Mouse (Mus musculus): ENCODE results near the gene Kcnv2. TPM values are rescaled to one million over a fixed set of nuclear protein-coding genes. Genes with fewer than 3 reads are reported as not detected.

The Kcnv2 gene
- polyA plus RNA-seq, 1 experiment from 2014 or later = not detected

- Histone ChIP-seq H3K27me3 (no peaks in the 10 kb centered on the region), H3K27ac (replicated peaks) (no peak overlapping the region), H3K4me1 (replicated peaks) (peaks cover 10% of the 10 kb centered on the region; the same call in 1 of the 2 replicates), H3K9ac (no peak overlapping the region), H3K9me3 (replicated peaks) (no peaks in the 10 kb centered on the region), H3K4me3 (replicated peaks) (no peak overlapping the region), H3K36me3 (replicated peaks) (no peaks in the 10 kb centered on the region), H3K4me2 (no peak overlapping the region)
- 53% methylated on average over 6 of the region's 6 CpGs for WGBS (ENCODE audit: insufficient replicate concordance)
- no peak for ATAC-seq (ENCODE audit: insufficient read depth)
Observed at GRCm38 (mm10) chr19:27325558-27325957, 3.2 kb downstream of the Kcnv2 start.

- Histone ChIP-seq H3K27ac (replicated peaks) (no peak overlapping the region), H3K27me3 (no peaks in the 10 kb centered on the region), H3K36me3 (replicated peaks) (no peaks in the 10 kb centered on the region), H3K4me3 (replicated peaks) (no peak overlapping the region), H3K9me3 (replicated peaks) (no peaks in the 10 kb centered on the region), H3K4me1 (replicated peaks) (peaks cover 10% of the 10 kb centered on the region; the same call in 1 of the 2 replicates), H3K4me2 (no peak overlapping the region), H3K9ac (no peak overlapping the region)
- ATAC-seq (ENCODE audit: insufficient read depth) = peak; percentile 73
- 69% methylated on average over 6 of the region's 6 CpGs for WGBS (ENCODE audit: insufficient replicate concordance)
Observed at GRCm38 (mm10) chr19:27327569-27327968, 5.2 kb downstream of the Kcnv2 start.

GRCm38 (mm10) chr19:27328166-27328565, 5.8 kb downstream of the Kcnv2 start:
- H3K4me2 ChIP-seq = no peak overlapping the region
- no peaks in the 10 kb centered on the region for H3K36me3 ChIP-seq (replicated peaks)
- no peaks in the 10 kb centered on the region for H3K27me3 ChIP-seq
- H3K4me3 ChIP-seq (replicated peaks) = no peak overlapping the region
- no peak overlapping the region; the same call in 1 of the 2 replicates for H3K27ac ChIP-seq (replicated peaks)
- no peak overlapping the region for H3K9ac ChIP-seq
- H3K4me1 ChIP-seq (replicated peaks) = peaks cover 10% of the 10 kb centered on the region; the same call in 1 of the 2 replicates
- no peak for ATAC-seq (ENCODE audit: insufficient read depth)
- no peaks in the 10 kb centered on the region for H3K9me3 ChIP-seq (replicated peaks)
- WGBS (ENCODE audit: insufficient replicate concordance) = 57% methylated on average over 3 of the region's 3 CpGs

- Histone ChIP-seq H3K4me3 (replicated peaks) (no peak overlapping the region), H3K9ac (no peak overlapping the region), H3K27me3 (no peaks in the 10 kb centered on the region), H3K36me3 (replicated peaks) (no peaks in the 10 kb centered on the region), H3K4me1 (replicated peaks) (peaks cover 10% of the 10 kb centered on the region; the same call in 1 of the 2 replicates), H3K27ac (replicated peaks) (no peak overlapping the region), H3K4me2 (no peak overlapping the region), H3K9me3 (replicated peaks) (no peaks in the 10 kb centered on the region)
- 57% methylated on average over 4 of the region's 4 CpGs for WGBS (ENCODE audit: insufficient replicate concordance)
- peak; percentile 74 for ATAC-seq (ENCODE audit: insufficient read depth)
Observed at GRCm38 (mm10) chr19:27328644-27329043, 6.3 kb downstream of the Kcnv2 start.

GRCm38 (mm10) chr19:27332207-27332794, 9.9 kb downstream of the Kcnv2 start:
- no peak for ATAC-seq (ENCODE audit: insufficient read depth)
- Histone ChIP-seq H3K4me3 (replicated peaks) (no peak overlapping the region), H3K4me1 (replicated peaks) (peaks cover 4% of the 10 kb centered on the region; the same call in 1 of the 2 replicates), H3K27ac (replicated peaks) (no peak overlapping the region), H3K27me3 (no peaks in the 10 kb centered on the region), H3K36me3 (replicated peaks) (no peaks in the 10 kb centered on the region), H3K9me3 (replicated peaks) (no peaks in the 10 kb centered on the region), H3K4me2 (no peak overlapping the region), H3K9ac (no peak overlapping the region)
- WGBS (ENCODE audit: insufficient replicate concordance) = 44% methylated on average over 6 of the region's 6 CpGs

GRCm38 (mm10) chr19:27336126-27336917, 13.9 kb downstream of the Kcnv2 start:
- Histone ChIP-seq H3K4me3 (replicated peaks) (no peak overlapping the region), H3K9me3 (replicated peaks) (no peaks in the 10 kb centered on the region), H3K9ac (no peak overlapping the region), H3K4me1 (replicated peaks) (no peaks in the 10 kb centered on the region), H3K4me2 (no peak overlapping the region), H3K36me3 (replicated peaks) (no peaks in the 10 kb centered on the region), H3K27me3 (no peaks in the 10 kb centered on the region), H3K27ac (replicated peaks) (no peak overlapping the region)
- WGBS (ENCODE audit: insufficient replicate concordance) = 63% methylated on average over 4 of the region's 4 CpGs
- ATAC-seq (ENCODE audit: insufficient read depth) = no peak

- H3K27me3 ChIP-seq = no peaks in the 10 kb centered on the region
- H3K27ac ChIP-seq (replicated peaks) = no peak overlapping the region
- H3K9ac ChIP-seq = no peak overlapping the region
- no peak overlapping the region for H3K4me3 ChIP-seq (replicated peaks)
- no peaks in the 10 kb centered on the region for H3K9me3 ChIP-seq (replicated peaks)
- 58% methylated on average over 1 of the region's 1 CpGs for WGBS (ENCODE audit: insufficient replicate concordance)
- H3K4me1 ChIP-seq (replicated peaks) = no peaks in the 10 kb centered on the region
- H3K36me3 ChIP-seq (replicated peaks) = no peaks in the 10 kb centered on the region
- no peak overlapping the region for H3K4me2 ChIP-seq
- ATAC-seq (ENCODE audit: insufficient read depth) = no peak
Observed at GRCm38 (mm10) chr19:27346501-27346900, 24.1 kb downstream of the Kcnv2 start.

- H3K27me3 ChIP-seq = no peaks in the 10 kb centered on the region
- H3K36me3 ChIP-seq (replicated peaks) = no peaks in the 10 kb centered on the region
- H3K9me3 ChIP-seq (replicated peaks) = no peaks in the 10 kb centered on the region
- no peak overlapping the region for H3K9ac ChIP-seq
- no peak for ATAC-seq (ENCODE audit: insufficient read depth)
- no peak overlapping the region for H3K4me3 ChIP-seq (replicated peaks)
- H3K4me2 ChIP-seq = no peak overlapping the region
- WGBS (ENCODE audit: insufficient replicate concordance) = 47% methylated on average over 6 of the region's 6 CpGs
- H3K27ac ChIP-seq (replicated peaks) = no peak overlapping the region
- H3K4me1 ChIP-seq (replicated peaks) = no peaks in the 10 kb centered on the region
Observed at GRCm38 (mm10) chr19:27351700-27352099, 29.3 kb downstream of the Kcnv2 start.

- H3K9ac ChIP-seq = no peak overlapping the region
- H3K4me3 ChIP-seq (replicated peaks) = no peak overlapping the region
- no peaks in the 10 kb centered on the region for H3K27me3 ChIP-seq
- no peaks in the 10 kb centered on the region for H3K4me1 ChIP-seq (replicated peaks)
- H3K9me3 ChIP-seq (replicated peaks) = no peaks in the 10 kb centered on the region
- H3K27ac ChIP-seq (replicated peaks) = no peak overlapping the region
- no peaks in the 10 kb centered on the region for H3K36me3 ChIP-seq (replicated peaks)
- ATAC-seq (ENCODE audit: insufficient read depth) = no peak
- H3K4me2 ChIP-seq = no peak overlapping the region
Observed at GRCm38 (mm10) chr19:27360381-27360780, 38.0 kb downstream of the Kcnv2 start.

GRCm38 (mm10) chr19:27363891-27364290, 41.5 kb downstream of the Kcnv2 start:
- Histone ChIP-seq H3K4me2 (no peak overlapping the region; the same call in 1 of the 2 replicates), H3K4me1 (replicated peaks) (no peaks in the 10 kb centered on the region), H3K4me3 (replicated peaks) (no peak overlapping the region), H3K27ac (replicated peaks) (no peak overlapping the region), H3K9ac (no peak overlapping the region), H3K9me3 (replicated peaks) (no peaks in the 10 kb centered on the region), H3K36me3 (replicated peaks) (no peaks in the 10 kb centered on the region), H3K27me3 (no peaks in the 10 kb centered on the region)
- WGBS (ENCODE audit: insufficient replicate concordance) = 39% methylated on average over 4 of the region's 4 CpGs
- no peak for ATAC-seq (ENCODE audit: insufficient read depth)

GRCm38 (mm10) chr19:27364521-27364931, 42.1 kb downstream of the Kcnv2 start:
- Histone ChIP-seq H3K27me3 (no peaks in the 10 kb centered on the region), H3K4me3 (replicated peaks) (peak overlapping the region; percentile 10; the same call in 1 of the 2 replicates), H3K9ac (no peak overlapping the region), H3K27ac (replicated peaks) (no peak overlapping the region), H3K4me2 (peak overlapping the region; percentile 41), H3K4me1 (replicated peaks) (no peaks in the 10 kb centered on the region), H3K9me3 (replicated peaks) (no peaks in the 10 kb centered on the region), H3K36me3 (replicated peaks) (no peaks in the 10 kb centered on the region)
- ATAC-seq (ENCODE audit: insufficient read depth) = peak; percentile 51
- WGBS (ENCODE audit: insufficient replicate concordance) = 23% methylated on average over 8 of the region's 8 CpGs
